Mouse (Mus musculus) heart, postnatal 0 days (tissue): Measurements from ENCODE around the gene Ubxn6. TPM values are rescaled to one million over a fixed set of nuclear protein-coding genes. Genes with fewer than 3 reads are reported as not detected.

Experiments used
- ATAC-seq: fragments of 200-750 bp; cut with Nextera tagmentation; 2 replicates; pipeline ENCODE4 v1.8.0; 2017; ENCODE audit warnings: low read depth, moderate number of reproducible peaks, moderate library complexity; ENCODE audit not compliant: insufficient read depth
- DNase-seq: peaks from one replicate; pipeline ENCODE4 v3.0.0-alpha.2; 2016; ENCODE audit warnings: low spot score
- H3K27ac ChIP-seq: fragments of 300-500 bp; sonication (generic); 2 replicates; pipeline ENCODE4 v1.5.1; 2014; ENCODE audit warnings: low read depth, mild to moderate bottlenecking
- H3K27me3 ChIP-seq: fragments of 300-500 bp; sonication (generic); 2 replicates; pipeline ENCODE4 v1.6.1; 2014; ENCODE audit warnings: low read length, mixed read lengths; ENCODE audit not compliant: control insufficient read depth, insufficient read depth
- H3K36me3 ChIP-seq: fragments of 300-500 bp; sonication (generic); replicated peaks from 2 replicates; pipeline ENCODE4 v1.6.1; 2014; ENCODE audit warnings: low read length, mixed read lengths; ENCODE audit not compliant: control insufficient read depth, insufficient read depth
- H3K4me1 ChIP-seq: fragments of 300-500 bp; sonication (generic); 2 replicates; pipeline ENCODE4 v1.6.1; 2014; ENCODE audit warnings: antibody characterized with exemption; ENCODE audit not compliant: control insufficient read depth, insufficient read depth
- H3K4me2 ChIP-seq: fragments of 300-500 bp; sonication (generic); 2 replicates; pipeline ENCODE4 v1.6.1; 2014; ENCODE audit warnings: low read depth, mild to moderate bottlenecking, low read length, moderate library complexity
- H3K4me3 ChIP-seq: fragments of 300-500 bp; sonication (generic); 2 replicates; pipeline ENCODE4 v1.5.1; 2014; ENCODE audit warnings: low read depth, low read length
- H3K9ac ChIP-seq: fragments of 300-500 bp; sonication (generic); replicated peaks from 2 replicates; pipeline ENCODE4 v1.6.1; 2014; ENCODE audit warnings: low read depth, low read length, mixed read lengths
- H3K9me3 ChIP-seq: fragments of 300-500 bp; sonication (generic); replicated peaks from 2 replicates; pipeline ENCODE4 v1.6.1; 2016; ENCODE audit warnings: low read length; ENCODE audit not compliant: control insufficient read depth
- CTCF ChIP-seq: IDR thresholded peaks from 2 replicates; pipeline ENCODE4 v1.5.1; 2016; ENCODE audit warnings: antibody characterized with exemption, control low read depth, low read depth
- EP300 ChIP-seq: IDR thresholded peaks from 2 replicates; pipeline ENCODE4 v1.6.1; 2016; ENCODE audit warnings: antibody characterized with exemption, low read depth
- WGBS: fragments of 180-500 bp; shearing (Covaris S2); extraction: QIAGEN DNeasy Blood & Tissue Kit; methylation state at CpG from one replicate; pipeline ENCODE4 v1.1.7; 2014; 5-methylcytosine and 5-hydroxymethylcytosine counted together
- polyA plus RNA-seq: library from polyadenylated mRNA; unstranded; fragments of >200 nt; fragmentation: Nextera tagmentation; extraction: Ambion mirVana; gene quantifications from 2 replicates; pipeline ENCODE4 v1.2.1, GENCODE M21; 2015
- total RNA-seq: library from RNA; depleted of rRNA; stranded (reverse); fragments of >200 nt; gene quantifications from 2 replicates; pipeline ENCODE4 v1.2.3, GENCODE M21; 2014; ENCODE audit warnings: low replicate concordance

The Ubxn6 gene
- total and polyA plus RNA-seq, 2 experiments from 2014 or later: 58.2 to 68.1 TPM

- DNase-seq (no peak), ATAC-seq (no peak)
- no peaks in the 10 kb centered on the region for H3K27me3 ChIP-seq
- H3K36me3 ChIP-seq: 0 out of 2 replicates have a peak, but pooled peaks cover 21% of the 10 kb centered on the region
- 26% methylated on average over 1 of the region's 1 CpGs for whole genome bisulfite sequencing
- peak overlapping the region; percentile 41 for H3K27ac ChIP-seq
- H3K4me2 ChIP-seq: no peak overlapping the region
- H3K4me1 ChIP-seq: peaks cover 59% of the 10 kb centered on the region
- TF ChIP-seq EP300 (no peak), CTCF (no peak)
- H3K9me3 ChIP-seq: no peaks in the 10 kb centered on the region
- no peak overlapping the region for H3K4me3 ChIP-seq
- H3K9ac ChIP-seq: no peak overlapping the region
Measured at GRCm38 (mm10) chr17:56026881-56027280, 47.9 kb downstream of the Ubxn6 start.

GRCm38 (mm10) chr17:56026303-56026702 is 48.5 kb downstream of the Ubxn6 start:
- TF ChIP-seq CTCF: no peak
- no peak for TF ChIP-seq EP300
- Histone ChIP-seq H3K4me1 (peaks cover 56% of the 10 kb centered on the region), H3K4me2 (no peak overlapping the region), H3K36me3 (0 out of 2 replicates have a peak, but pooled peaks cover 18% of the 10 kb centered on the region), H3K9me3 (no peaks in the 10 kb centered on the region), H3K9ac (no peak overlapping the region), H3K27ac (peak overlapping the region; percentile 43), H3K4me3 (no peak overlapping the region), H3K27me3 (no peaks in the 10 kb centered on the region)
- 50% methylated on average over 1 of the region's 1 CpGs for WGBS
- peak; percentile 32 for DNase-seq
- peak; percentile 33; the same call in 1 of the 2 replicates for ATAC-seq

GRCm38 (mm10) chr17:56024931-56025330 is 49.9 kb downstream of the Ubxn6 start:
- Histone ChIP-seq H3K4me1 (peaks cover 53% of the 10 kb centered on the region), H3K9me3 (no peaks in the 10 kb centered on the region), H3K9ac (no peak overlapping the region), H3K4me3 (no peak overlapping the region), H3K36me3 (peaks cover 18% of the 10 kb centered on the region), H3K4me2 (no peak overlapping the region), H3K27me3 (no peaks in the 10 kb centered on the region), H3K27ac (no peak overlapping the region)
- ATAC-seq (no peak), DNase-seq (no peak)
- 29% methylated on average over 5 of the region's 5 CpGs for WGBS
- TF ChIP-seq EP300 (no peak), CTCF (no peak)

- Histone ChIP-seq H3K27me3 (no peaks in the 10 kb centered on the region), H3K4me3 (no peak overlapping the region), H3K9me3 (no peaks in the 10 kb centered on the region), H3K27ac (no peak overlapping the region), H3K4me1 (peaks cover 53% of the 10 kb centered on the region), H3K9ac (no peak overlapping the region), H3K4me2 (no peak overlapping the region), H3K36me3 (peaks cover 15% of the 10 kb centered on the region)
- DNase-seq (no peak), ATAC-seq (no peak)
- no peak for TF ChIP-seq CTCF
- TF ChIP-seq EP300: no peak
- 41% methylated on average over 2 of the region's 2 CpGs for WGBS
Measured at GRCm38 (mm10) chr17:56024476-56024875, 50.4 kb downstream of the Ubxn6 start.

- Histone ChIP-seq H3K4me3 (no peak overlapping the region), H3K4me2 (no peak overlapping the region), H3K9ac (no peak overlapping the region), H3K27ac (peak overlapping the region; percentile 23; the same call in 1 of the 2 replicates), H3K4me1 (peaks cover 53% of the 10 kb centered on the region), H3K27me3 (no peaks in the 10 kb centered on the region), H3K36me3 (peaks cover 20% of the 10 kb centered on the region), H3K9me3 (no peaks in the 10 kb centered on the region)
- TF ChIP-seq CTCF (no peak), EP300 (no peak)
- ATAC-seq (no peak), DNase-seq (no peak)
- 33% methylated on average over 5 of the region's 5 CpGs for WGBS
Measured at GRCm38 (mm10) chr17:56023386-56023785, 51.4 kb downstream of the Ubxn6 start.

GRCm38 (mm10) chr17:56022989-56023290 is 51.9 kb downstream of the Ubxn6 start:
- TF ChIP-seq EP300: no peak
- TF ChIP-seq CTCF: no peak
- Histone ChIP-seq H3K9me3 (no peaks in the 10 kb centered on the region), H3K4me3 (no peak overlapping the region), H3K4me2 (no peak overlapping the region), H3K27ac (no peak overlapping the region), H3K4me1 (peaks cover 52% of the 10 kb centered on the region), H3K36me3 (peaks cover 20% of the 10 kb centered on the region), H3K27me3 (no peaks in the 10 kb centered on the region), H3K9ac (no peak overlapping the region)
- ATAC-seq: no peak
- 78% methylated on average over 4 of the region's 4 CpGs for WGBS
- no peak for DNase-seq
